Mouse (Mus musculus) liver (tissue): ENCODE measurements around the gene Rpl12.
A peak's percentile ranks its signal among the peaks of the same experiment; 100 is the strongest.

Experiments used
- DNase-seq: peaks from one replicate; pipeline ENCODE4 v3.0.0-alpha.2; 2020; ENCODE audit warnings: mixed read lengths

The Rpl12 gene

DNA sequence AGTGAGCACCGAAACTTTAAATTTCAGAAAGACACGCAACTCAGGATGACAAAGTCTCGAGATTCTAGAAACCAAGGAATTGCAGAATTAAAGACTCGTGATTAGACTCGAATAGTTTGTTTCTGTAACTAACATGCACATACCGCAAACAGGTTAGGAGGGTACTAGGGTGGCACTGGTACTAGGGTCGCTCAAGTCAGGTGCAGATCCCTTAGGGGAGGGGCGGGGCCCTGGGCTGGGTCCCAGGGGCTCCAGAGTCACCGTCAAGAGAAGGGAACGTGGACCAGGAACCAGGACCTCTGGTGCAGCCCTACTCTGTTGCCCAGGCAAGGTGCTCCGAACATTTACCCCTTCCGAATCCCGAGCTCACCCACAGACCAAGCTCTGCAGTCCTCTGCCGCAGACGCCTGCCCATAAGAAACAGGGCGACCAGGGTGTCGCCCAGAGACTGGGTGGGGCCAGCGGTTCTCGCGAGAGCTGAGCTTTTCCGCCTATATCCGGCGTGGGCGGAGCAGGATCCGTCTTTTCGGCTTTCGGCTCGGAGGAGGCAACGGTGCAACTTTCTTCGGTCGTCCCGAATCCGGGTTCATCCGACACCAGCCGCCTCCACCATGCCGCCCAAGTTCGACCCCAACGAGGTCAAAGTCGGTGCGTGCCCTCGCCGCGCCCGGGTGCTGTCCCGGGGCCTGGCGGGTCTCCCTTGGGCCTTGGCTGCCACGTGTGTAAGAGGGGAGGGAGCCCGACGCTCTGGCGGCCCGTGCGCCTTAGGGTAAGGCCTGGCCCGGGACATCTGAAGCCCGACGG is at the start of gene Rpl12, which contains the start of gene Lrsam1:
Gene Rpl12, plus strand, starts transcription at position 368 of the 804 bp plus-strand sequence.
Gene Lrsam1, minus strand, starts transcription at position 423 of the 804 bp plus-strand sequence.
- DNase-seq = peak; percentile 95

DNA sequence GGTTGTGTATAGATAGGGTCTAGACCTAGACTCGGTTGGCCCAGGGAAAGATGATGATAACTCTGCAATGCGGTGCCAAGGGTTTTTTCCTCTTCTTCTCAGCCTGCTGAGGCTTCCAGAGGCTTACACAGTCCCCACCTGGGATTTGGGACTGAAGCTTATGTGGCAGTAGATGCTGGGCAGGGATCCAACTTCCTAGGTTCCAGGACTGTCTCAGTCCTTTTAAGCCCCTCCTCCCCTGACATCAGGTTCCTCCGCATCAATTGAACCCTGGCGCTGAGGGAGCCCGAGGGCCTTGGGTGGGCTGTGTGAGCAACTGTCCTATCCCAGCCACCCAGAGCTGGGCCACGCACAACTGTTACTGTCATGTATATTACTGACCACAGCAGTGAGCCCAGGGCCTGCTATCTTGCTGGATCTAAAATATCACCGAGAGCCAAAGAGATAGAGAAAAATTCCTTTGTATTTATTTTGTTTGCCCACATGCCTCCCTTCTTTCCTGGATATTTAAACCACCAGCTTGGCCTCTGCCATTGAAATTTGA is 49.6 kb upstream of the Rpl12 start:
- no peak for DNase-seq

DNA sequence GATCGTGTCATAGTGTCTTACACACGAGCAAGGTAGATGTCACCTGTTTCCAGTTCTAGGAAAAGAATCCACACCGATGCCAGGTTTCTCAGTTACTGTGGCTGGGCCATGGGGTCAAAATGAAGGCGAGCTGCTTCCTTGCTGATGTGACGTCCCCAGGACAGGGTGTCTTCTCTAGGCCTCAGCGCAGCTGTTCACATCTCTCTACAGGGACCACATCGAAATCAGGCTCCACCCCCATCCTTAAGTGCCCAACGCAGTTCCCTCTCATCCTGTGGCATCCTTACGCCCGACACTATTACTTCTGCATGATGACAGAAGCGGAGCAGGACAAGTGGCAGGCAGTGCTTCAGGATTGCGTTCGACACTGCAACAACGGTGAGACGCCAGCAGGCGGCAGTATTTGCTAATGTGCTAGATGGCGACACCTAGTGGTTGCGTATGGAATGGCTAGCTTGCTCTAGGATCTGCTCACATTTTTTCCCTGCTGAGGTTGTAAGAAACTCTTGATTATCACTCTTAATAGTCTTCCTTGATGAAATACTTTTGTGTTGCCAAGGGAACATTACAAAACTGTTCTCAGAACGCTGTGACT is 49.1 kb upstream of the Rpl12 start:
- peak; percentile 84 for DNase-seq

DNA sequence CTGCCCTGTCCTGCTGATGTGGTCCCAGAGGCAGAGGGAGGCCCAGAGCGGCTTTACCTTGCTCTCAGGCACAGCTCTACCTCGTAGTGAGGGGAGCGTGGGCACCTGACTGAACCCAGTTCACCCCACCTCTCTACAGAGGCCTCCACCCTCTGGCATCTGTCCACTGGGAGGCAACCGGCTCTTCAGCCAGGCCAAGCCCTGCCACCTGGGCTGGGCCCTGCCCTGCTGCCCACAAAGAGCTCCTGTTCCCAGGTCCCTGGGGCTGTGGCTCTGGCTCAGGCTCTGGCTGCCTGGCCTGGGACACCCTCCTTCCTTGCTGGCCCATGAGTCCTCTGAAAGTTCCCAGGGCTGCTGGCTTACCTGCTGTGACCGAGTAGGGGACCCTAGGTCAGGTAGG is 47.0 kb upstream of the Rpl12 start:
- DNase-seq = no peak

DNA sequence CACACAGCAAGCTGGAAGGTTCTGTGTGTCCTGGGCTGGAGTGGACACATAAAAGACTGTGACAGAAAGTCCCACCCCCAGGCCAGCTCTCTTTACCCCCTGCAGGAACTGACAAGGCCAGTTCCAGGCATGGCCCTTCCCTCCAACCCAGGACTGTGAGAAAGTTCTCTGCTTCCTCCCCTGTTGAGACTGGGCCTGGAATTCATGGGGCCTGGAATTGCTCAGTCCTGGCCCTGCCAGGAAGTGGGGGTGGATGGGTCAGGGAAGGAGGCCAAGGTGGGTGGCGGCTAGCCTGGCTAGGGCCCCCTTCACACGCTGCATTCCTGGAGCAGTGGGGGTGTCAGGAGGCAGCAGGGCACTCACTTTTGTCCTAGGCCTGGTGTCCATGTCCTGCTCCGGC is 46.5 kb upstream of the Rpl12 start:
- DNase-seq = peak; percentile 43

DNA sequence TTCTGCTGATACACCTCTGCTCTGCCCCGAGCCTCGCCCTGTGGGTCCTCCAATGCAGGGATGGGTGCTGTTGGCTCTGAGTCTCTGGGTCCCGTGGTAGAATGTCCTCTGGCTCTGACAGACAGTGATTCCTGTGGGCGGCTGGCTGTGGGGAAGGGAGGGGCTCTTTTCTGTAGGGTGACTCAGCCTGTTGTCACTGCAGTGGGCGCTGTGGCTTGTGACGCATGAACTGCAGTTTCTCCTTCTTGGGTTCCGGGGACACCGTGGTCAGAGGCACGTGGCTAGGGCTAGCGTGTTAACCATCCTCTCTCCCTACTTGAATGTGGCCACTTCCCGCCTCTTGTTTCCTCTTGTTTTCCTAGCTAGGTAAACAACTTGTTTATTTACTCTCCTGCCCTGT is 43.8 kb upstream of the Rpl12 start:
- no peak for DNase-seq

DNA sequence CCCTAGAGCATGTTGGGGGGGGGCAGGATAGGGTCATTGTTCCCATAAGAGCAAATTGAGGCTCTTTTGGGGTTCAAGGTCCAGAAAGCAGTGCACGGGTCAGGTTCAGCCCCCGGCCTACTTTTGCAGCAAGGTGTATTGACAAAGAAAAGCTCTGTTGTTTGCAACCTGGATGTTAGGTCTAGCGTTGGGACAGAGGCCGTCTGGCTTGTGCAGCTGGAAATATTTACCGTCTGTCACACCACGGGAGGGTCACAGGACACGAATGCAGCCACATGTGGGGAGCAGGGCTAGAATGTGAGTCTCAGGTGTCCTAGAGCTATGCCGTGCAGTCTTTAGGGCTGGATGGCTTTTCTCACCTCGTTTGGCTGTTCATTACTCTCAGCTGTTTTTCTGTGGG is 43.0 kb upstream of the Rpl12 start:
- no peak for DNase-seq

DNA sequence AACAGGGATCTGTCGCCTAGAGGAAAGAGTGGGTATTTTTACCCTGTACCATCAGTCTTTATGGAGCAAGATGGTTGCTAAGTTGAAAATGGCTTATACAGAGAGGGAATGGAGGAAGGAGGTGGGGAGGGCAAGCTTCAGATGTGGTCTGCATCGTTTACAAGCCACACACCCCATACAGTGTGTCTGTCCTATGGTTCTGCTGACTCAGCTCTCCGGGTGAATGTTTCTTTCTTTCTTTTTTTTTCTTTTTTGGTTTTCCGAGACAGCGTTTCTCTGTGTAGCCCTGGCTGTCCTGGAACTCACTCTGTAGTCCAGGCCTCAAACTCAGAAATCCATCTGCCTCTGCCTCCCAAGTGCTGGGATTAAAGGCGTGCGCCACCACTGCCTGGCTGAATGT is 40.1 kb upstream of the Rpl12 start:
- DNase-seq = no peak

DNA sequence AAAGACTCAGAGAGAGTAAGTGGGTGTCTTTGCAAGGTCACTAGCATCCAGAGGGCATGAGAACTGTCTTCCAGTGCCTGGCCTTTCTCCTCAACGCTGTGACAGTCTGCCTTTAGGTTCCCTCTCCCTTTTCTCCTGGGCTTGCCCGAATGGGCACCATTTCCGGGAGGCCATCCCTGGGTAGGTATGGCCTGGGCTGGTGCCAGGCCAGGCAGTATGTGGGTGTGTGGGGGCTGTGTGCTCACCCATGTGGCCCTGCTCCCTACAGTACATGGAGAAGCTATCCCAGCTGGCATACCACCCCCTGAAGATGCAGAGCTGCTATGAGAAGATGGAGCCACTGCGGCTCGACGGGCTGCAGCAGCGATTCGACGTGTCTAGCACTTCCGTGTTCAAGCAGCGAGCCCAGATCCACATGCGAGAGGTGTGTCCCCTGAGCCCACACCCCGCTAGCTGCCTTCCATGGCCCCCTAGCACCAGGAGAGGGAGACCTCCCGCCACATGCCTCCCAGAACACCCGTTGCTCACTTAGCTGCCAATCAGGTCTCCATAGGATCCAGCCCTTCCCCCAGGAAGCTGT is 39.5 kb upstream of the Rpl12 start:
- no peak for DNase-seq

DNA sequence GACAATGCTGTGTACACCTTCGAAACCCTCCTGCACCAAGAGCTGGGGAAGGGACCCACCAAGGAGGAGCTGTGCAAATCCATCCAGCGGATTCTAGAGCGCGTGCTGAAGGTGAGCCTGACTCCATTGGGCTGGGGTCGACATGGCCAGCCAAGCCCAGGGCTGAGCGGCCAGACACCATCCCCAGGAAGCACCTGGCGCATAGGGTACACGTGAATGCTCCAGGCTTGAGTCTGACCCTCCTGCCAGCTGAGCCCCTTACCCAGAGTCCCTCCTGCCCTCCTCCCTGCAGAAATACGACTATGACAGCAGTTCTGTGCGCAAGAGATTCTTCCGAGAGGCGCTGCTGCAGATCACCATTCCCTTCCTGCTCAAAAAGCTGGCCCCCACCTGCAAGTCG is 38.8 kb upstream of the Rpl12 start:
- no peak for DNase-seq

DNA sequence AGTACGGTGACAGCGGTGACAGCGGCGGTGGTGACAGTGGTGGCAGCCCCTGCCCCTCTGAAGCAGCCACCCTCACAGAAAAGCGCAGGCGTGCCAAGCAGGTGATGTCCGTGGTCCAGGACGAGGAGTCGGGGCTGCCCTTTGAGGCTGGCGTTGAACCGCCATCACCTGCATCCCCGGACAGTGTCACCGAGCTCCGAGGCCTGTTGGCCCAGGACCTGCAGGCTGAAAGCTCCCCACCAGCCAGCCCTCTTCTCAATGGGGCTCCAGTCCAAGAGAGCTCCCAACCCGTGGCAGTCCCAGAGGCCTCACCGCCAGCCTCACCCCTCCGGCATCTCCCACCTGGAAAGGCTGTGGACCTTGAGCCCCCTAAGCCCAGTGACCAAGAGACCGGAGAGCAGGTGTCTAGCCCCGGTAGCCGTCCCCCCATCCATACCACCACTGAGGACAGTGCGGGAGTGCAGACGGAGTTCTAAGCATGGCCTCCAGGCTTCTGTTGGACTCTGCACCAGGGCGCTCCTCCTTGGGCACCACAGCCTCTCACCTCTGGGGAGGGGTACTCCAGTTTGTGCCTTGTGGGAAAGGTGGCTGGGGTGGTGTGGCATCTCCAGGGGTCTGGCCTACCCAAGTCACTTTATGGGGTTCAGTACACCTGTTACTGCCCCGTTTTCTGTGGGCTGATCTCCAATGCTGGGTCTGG is 37.7 kb upstream of the Rpl12 start:
- no peak for DNase-seq

DNA sequence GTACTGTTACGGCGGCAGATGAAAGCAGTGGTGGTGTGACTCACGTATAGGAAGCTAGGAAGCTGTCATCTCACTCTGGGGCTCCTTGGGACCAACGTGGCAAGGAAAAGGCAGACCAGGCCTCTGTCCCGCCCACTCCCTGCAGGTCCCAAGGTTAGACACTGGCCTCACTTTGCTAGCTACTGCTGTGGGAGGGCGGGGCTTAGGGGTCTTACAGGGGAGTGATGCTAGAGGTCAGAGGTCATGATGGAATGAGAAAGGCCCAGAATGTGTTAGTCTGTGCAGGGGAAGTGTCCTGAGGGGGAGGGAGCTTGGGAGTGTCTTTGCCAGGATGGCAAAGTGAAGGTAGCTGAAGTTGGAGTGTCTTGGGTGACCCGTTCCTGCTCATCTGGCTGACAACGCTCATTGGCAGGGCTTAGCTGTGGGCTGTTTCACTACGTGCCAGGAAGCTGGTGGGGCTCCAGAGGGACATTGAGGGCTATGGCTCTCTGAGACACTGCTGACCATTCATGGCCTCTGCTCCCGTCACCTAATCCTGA is 37.0 kb upstream of the Rpl12 start:
- no peak for DNase-seq

DNA sequence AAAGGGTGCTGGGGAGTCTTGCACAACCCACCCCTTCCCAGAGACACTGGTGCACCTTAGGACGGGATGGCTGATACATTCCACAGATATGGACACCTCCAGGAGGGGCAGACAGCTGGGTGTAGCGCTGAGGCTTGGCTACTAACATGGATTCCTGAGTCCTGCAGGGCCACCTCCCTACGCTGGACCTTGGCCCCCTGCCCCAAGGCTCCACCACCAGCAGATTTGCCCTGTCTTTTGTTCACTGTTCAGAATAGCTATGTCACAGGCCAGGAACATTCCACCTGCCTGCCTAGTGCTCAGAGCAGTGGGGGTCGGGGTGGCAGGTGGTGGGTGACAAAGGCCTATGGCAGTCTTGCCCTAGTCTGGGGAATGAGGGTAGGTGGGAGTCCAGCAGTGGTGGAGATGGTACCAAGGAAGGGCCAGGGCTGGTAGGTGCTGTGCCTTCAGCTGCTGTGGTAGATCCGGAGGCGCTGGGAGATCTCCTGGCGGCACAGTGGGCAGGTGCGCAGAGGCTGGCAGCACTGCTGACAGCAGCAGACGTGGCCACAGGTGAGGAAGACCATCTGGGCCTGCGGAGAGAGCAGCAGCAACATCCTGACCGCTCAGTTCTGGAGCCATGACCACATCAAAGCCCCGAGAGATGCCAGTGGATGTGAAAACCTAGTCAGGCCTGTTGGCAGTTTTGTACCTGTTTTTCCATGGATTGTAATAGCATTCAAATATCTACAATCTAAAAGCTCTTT is 34.9 kb upstream of the Rpl12 start:
- no peak for DNase-seq

DNA sequence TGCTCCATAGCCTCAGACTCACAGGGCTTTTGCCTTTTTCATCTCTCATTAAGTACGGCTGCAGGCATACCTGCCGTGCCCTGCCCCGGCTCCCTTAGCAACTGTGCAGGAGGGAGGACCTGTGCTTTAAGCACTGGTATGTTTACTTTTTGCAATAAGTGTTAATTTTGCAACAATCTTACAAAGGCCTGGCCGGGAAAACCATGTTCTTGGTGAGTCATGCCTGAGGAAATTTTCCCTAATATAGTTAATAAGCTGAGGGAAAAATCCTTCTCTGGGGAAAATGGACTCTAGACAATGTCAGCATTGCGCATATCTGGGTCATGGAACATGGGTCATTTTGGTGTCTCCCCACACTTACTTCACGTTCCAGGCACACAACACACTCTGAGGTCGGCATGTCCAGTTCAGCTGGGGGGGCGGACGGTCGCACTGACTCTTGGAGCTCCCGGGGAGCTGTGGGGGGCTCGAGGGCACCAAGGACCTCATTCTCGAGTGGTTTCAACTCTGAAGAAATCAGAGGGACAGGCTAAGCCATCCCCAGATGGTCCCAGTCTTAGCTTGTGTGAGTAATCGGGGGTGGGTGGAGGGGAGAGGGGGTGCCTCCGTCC is 33.6 kb upstream of the Rpl12 start:
- no peak for DNase-seq

DNA sequence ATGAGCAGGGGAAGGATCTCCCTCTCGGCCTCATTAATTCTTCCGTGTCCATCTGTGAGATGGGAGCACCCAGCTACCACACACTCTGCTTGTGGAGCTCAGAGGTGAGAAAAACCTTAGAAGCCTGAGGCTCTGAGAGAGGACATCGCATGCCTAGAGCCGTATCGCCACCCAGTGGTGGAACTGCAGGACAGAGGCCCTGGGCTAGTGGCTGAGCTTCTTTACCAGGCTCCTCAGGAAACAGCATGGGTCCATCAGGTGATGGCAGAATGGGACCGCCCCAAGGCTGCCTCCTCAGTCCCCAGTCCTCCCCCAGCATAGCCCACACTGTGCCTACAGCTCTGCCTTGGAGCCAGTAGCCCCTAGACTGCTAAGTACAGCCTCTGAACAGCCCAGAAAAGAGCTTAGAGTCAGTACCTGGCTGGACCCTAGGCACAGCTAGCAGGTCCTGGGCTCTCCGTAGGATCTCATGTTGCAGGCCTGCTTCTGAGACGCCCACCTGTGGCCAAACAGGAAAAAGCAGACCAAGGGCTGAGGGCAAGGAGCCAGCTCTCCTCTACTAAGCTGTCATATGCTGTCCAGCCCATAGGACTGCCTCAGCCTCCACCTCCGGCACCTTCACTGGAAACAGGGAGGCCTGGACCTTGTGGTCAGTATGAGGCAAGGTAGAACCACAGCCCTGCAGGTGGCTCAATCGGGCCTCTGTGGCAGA is 33.0 kb upstream of the Rpl12 start:
- DNase-seq = peak; percentile 67

DNA sequence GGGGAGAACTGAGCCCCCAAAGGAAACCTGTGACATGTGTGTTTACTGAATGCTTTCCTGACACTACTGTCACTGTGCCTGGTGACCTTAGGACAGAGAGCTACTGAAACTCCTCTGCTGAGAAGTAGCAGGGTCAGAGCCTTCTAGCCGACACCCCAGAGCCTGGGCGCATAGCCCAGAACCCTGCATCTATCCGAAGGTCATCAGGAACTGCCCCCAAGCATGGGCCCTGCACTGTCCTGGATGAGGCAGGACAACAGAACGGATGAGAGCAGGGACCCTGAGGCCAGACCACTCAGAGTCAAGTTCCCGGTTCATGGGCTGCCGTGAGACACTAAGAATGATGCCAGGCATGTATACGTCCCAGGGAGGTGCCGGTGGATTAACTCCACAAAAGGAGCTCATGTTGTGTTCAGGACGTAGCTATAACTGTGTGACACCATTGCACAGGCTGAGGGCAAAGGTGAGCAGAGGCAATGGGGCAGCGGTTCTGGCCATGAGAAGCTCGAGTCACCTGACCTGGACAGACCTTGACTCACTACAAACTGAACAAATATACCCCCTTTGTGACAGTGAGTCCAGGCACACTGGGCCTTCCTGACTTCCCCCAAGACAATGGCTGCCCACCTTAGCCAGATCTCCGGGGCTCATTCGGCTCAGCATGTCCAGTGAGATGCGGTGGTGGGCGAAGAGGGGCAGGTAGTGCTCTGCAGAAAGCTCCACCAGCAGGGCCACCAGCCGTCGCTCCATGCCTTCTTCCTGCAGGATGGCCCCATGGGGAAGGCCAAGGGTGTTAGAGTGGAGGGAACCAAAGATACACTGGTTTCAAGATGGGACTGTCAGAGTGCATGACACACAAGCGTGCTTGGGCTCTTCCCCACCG is 32.2 kb upstream of the Rpl12 start:
- DNase-seq = no peak

DNA sequence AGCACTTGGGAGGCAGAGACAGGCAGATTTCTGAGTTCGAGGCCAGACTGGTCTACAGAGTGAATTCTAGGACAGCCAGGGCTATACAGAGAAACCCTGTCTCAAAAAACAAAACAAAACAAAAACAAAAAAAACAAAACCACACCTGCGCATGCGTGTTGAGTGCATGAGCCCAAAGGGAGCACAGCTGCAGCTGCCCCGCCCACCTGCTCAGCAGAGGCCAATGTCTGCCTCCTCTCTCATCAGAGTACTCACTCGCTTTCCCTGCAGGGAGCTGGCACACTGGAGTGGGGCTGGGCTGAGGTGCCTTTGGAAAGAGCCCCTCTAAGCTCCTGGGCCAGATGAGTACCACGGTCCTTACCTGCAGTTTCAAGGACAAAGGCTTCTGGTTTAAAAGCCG is 29.6 kb upstream of the Rpl12 start:
- DNase-seq = no peak

DNA sequence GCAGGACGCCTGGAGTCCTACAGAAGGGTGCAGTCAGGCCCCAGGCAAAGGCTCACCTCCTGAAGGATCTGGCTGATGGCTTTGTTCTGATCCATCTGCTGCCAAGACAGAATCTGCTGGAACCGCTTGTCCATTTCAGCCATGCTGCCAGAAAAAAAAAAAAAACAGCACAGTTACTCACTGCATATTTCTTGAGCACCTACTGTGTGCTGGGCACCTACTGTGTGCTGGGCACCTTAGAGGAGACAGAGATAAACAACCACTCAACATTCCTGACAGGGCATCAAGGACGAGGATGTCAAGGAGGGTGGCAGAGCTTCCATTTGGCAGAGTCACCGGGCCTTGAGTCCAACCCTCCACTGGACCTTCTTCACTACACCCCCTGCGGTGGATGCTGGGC is 22.6 kb upstream of the Rpl12 start:
- DNase-seq = no peak

DNA sequence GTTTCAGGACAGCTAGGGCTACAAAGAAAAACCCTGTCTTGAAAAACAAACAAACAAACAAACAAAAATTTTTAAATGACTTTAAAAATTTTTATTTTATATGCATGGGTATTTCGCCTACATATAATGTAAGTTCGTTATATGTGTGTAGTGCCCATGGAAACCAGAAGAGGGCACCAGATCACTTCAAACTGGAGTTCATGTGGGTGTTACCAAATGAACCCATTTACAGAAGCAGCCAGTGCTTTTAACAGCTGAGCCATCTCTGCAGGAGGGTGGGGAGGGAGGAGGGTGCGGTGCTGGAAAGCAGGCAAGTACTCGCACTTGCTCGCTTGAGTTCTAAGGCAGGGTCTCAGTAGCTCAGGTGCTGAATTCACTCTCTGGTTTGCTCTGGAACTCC is 21.9 kb upstream of the Rpl12 start:
- DNase-seq = peak; percentile 69

DNA sequence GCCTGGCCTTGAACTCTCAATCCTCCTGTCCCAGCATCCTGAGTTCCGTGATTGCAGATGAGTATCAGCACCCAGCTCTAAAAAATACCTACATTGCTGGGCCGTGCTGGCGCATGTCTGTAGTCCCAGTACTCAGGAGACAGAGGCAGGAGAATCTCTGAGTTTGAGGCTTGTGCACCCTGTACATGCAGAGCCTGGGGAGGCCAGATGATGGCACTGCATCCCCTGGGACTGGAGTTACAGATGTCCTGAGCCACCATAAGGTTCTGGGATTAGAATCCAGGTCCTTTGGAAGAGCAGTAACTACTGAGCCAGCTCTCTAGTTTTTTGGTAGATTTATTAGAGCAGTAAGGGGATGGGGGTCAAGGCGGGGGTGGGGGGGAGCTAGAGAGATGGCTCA is 20.9 kb upstream of the Rpl12 start:
- no peak for DNase-seq
